Mouse (Mus musculus) embryonic facial prominence, embryonic 14.5 days (tissue): ENCODE results near the gene Sbno2. TPM values are rescaled to one million over a fixed set of nuclear protein-coding genes. Genes with fewer than 3 reads are reported as not detected.

Source experiments
- ATAC-seq: fragments of 200-750 bp; cut with Nextera tagmentation; 2 replicates; pipeline ENCODE4 v1.8.0; 2017; ENCODE audit warnings: low read depth, moderate number of reproducible peaks, moderate TSS enrichment
- DNase-seq: peaks from one replicate; pipeline ENCODE4 v3.0.0-alpha.2; 2015; ENCODE audit warnings: low spot score
- H3K27ac ChIP-seq: fragments of 300-500 bp; sonication (generic); replicated peaks from 2 replicates; pipeline ENCODE4 v1.5.1; 2014; ENCODE audit warnings: low read depth, mild to moderate bottlenecking, low read length, moderate library complexity
- H3K27me3 ChIP-seq: fragments of 300-500 bp; sonication (generic); replicated peaks from 2 replicates; pipeline ENCODE4 v1.6.1; 2014; ENCODE audit warnings: low read length; ENCODE audit not compliant: control insufficient read depth, insufficient read depth
- H3K36me3 ChIP-seq: fragments of 300-500 bp; sonication (generic); 2 replicates; pipeline ENCODE4 v1.6.1; 2014; ENCODE audit warnings: low read length, mixed read lengths; ENCODE audit not compliant: control insufficient read depth, insufficient read depth
- H3K4me1 ChIP-seq: fragments of 300-500 bp; sonication (generic); 2 replicates; pipeline ENCODE4 v1.6.1; 2014; ENCODE audit warnings: antibody characterized with exemption, low read length; ENCODE audit not compliant: control insufficient read depth, insufficient read depth
- H3K4me2 ChIP-seq: fragments of 300-500 bp; sonication (generic); 2 replicates; pipeline ENCODE4 v1.6.1; 2014; ENCODE audit warnings: low read depth, mild to moderate bottlenecking, low read length, moderate library complexity, mixed read lengths
- H3K4me3 ChIP-seq: fragments of 300-500 bp; sonication (generic); 2 replicates; pipeline ENCODE4 v1.5.1; 2014; ENCODE audit warnings: low read depth, mild to moderate bottlenecking, low read length
- H3K9ac ChIP-seq: fragments of 300-500 bp; sonication (generic); 2 replicates; pipeline ENCODE4 v1.6.1; 2014; ENCODE audit warnings: low read depth, mild to moderate bottlenecking, low read length, moderate library complexity, mixed read lengths
- H3K9me3 ChIP-seq: fragments of 300-500 bp; sonication (generic); 2 replicates; pipeline ENCODE4 v1.6.1; 2016; ENCODE audit warnings: low read length; ENCODE audit not compliant: control insufficient read depth
- WGBS: fragments of 180-500 bp; shearing (Covaris S2); extraction: QIAGEN DNeasy Blood & Tissue Kit; methylation state at CpG from one replicate; pipeline ENCODE4 v1.1.7; 2014; 5-methylcytosine and 5-hydroxymethylcytosine counted together
- polyA plus RNA-seq: library from polyadenylated mRNA; unstranded; fragments of >200 nt; fragmentation: Nextera tagmentation; extraction: Ambion mirVana; gene quantifications from 2 replicates; pipeline ENCODE4 v1.2.1, GENCODE M21; 2014

The Sbno2 gene
- polyA plus RNA-seq, 1 experiment from 2014 or later = 14.1 TPM

DNA sequence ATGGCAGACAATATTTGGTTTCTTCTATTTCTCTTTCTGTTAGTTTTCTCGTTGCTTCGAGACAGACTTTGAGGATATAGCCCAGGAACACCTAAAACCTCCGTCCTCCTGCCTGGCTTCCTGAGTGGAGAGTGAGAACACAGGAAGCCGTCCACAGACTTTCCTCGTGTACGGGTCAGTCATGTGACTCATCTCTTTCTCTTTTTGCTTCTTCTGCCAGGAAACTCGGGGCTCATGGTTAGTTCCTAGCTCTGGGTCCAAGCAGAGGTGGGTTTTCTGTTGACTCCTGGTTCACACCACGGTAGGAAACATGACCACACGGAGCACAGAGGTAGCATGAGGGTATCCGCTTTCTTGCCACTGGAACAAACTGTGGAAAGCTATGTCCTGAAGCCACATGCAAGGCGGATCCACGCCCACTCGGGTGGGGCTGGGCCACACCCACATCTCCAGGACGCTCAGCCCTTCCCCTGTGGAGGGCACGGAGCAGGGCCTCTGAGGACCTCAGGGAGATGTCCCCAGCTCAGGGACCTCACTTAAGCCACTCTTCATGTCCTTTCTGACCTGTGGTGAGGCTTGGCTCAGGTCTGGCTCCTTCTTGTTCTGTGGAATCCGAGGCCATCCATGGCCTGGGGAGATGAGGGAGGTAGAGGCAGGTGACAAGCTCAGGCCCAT is 24.8 kb downstream of the Sbno2 start:
- WGBS = 80% methylated on average over 16 of the region's 16 CpGs
- H3K9ac ChIP-seq = no peak overlapping the region
- H3K27me3 ChIP-seq = no peaks in the 10 kb centered on the region

DNA sequence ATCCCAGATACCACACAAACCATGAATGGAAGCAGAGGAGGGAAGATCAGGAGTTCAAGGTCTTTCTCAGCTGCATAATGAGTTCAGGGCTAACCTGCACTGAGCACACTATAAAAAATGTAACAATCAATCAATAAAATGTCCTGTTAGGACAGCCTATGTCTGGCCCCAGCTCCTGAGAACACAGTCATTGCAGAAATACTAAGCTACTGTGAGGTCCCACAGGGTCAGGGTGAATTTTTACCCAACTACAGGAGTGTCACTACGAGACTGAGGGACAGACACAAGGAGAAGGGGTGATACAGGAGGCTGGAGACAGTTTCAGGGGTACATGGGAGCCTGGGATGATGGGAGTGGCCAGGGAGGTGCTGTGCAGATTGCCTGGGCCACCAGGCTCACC is 27.0 kb downstream of the Sbno2 start:
- no peak overlapping the region for H3K4me3 ChIP-seq
- ATAC-seq = no peak
- WGBS = 79% methylated on average over 1 of the region's 1 CpGs
- no peak for DNase-seq
- no peak overlapping the region for H3K27ac ChIP-seq
- no peaks in the 10 kb centered on the region for H3K27me3 ChIP-seq
- no peak overlapping the region for H3K4me2 ChIP-seq
- peaks cover 51% of the 10 kb centered on the region for H3K36me3 ChIP-seq
- H3K4me1 ChIP-seq = peaks cover 12% of the 10 kb centered on the region; the same call in 1 of the 2 replicates
- H3K9me3 ChIP-seq = no peaks in the 10 kb centered on the region
- H3K9ac ChIP-seq = no peak overlapping the region

More for the DNA sequence above, 24.8 kb downstream of the Sbno2 start:
- H3K9me3 ChIP-seq = no peaks in the 10 kb centered on the region
- ATAC-seq (no peak), DNase-seq (no peak)
- no peak overlapping the region for H3K27ac ChIP-seq
- peaks cover 4% of the 10 kb centered on the region; the same call in 1 of the 2 replicates for H3K4me1 ChIP-seq
- H3K4me3 ChIP-seq = no peak overlapping the region
- H3K4me2 ChIP-seq = no peak overlapping the region
- peaks cover 66% of the 10 kb centered on the region for H3K36me3 ChIP-seq

DNA sequence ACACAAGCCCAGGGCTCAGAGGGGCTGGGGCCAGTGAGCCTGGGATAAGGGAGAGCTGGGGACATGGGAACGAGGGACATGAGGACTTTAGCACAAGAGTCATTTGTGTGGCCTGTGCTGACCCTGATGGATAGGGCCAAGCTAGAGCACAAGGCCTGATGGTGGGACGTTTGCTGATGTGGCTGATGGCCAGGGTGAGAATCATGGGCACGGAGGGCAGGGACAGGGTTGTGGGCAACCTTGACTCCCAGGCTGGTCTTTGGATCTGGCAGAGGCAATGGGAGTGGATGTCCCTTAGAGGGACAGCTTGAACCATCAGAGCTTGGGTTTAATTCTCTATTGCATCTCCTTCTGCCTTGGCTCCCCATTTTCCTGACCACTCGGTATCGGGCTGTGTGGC is 28.1 kb downstream of the Sbno2 start:
- Histone ChIP-seq H3K9me3 (no peaks in the 10 kb centered on the region), H3K9ac (no peak overlapping the region), H3K4me2 (no peak overlapping the region), H3K4me1 (peaks cover 14% of the 10 kb centered on the region), H3K4me3 (no peak overlapping the region), H3K27ac (no peak overlapping the region), H3K36me3 (peaks cover 41% of the 10 kb centered on the region), H3K27me3 (no peaks in the 10 kb centered on the region)
- no peak for ATAC-seq
- 84% methylated on average over 5 of the region's 5 CpGs for WGBS
- no peak for DNase-seq

DNA sequence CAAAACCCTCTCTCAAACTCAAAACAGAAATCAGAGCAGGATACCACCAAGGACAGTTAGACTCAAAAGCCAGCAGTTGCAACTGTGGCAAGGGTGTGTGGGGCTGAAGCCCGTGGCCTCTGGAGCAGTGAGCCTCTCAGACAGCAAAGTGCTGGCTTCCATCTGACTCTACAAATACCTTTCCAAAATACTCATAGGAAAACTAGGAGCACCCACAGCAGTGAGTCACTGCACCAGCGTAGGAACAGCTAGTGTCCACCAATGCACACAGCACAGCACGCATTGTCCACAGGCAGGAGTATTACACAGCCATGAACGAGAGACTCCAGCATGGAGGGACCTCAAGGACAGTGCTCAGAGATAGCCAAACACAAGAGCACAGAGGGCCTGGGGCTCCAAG is 29.0 kb downstream of the Sbno2 start:
- Histone ChIP-seq H3K27ac (no peak overlapping the region), H3K9me3 (no peaks in the 10 kb centered on the region), H3K27me3 (no peaks in the 10 kb centered on the region), H3K9ac (no peak overlapping the region), H3K4me3 (no peak overlapping the region), H3K36me3 (peaks cover 31% of the 10 kb centered on the region), H3K4me2 (no peak overlapping the region), H3K4me1 (peaks cover 22% of the 10 kb centered on the region)
- no peak for DNase-seq
- no peak for ATAC-seq
- 97% methylated on average over 4 of the region's 4 CpGs for WGBS

DNA sequence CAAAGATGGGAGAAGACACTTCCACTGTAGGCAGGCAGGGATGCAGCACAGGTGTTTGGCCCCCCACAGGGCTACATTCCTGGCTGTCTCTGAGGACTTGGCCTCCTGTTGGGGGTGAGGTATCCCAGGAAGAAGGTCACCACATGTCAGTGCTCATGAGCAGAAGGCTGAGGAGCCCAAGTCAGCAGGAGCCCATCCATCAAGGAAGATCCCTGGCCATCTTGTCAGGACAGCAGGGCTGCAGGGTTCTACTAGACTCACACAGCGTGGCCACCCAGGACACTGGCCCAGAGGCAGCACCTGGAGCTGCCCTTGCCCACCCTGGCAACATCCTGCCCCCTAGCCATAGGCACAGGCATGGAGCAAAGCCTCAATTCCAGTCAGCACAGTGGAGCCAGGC is 29.4 kb downstream of the Sbno2 start:
- DNase-seq (no peak), ATAC-seq (no peak)
- Histone ChIP-seq H3K27me3 (no peaks in the 10 kb centered on the region), H3K9ac (no peak overlapping the region), H3K27ac (peak overlapping the region; percentile 55; the same call in 1 of the 2 replicates), H3K9me3 (no peaks in the 10 kb centered on the region), H3K4me2 (no peak overlapping the region), H3K4me3 (no peak overlapping the region), H3K4me1 (peaks cover 24% of the 10 kb centered on the region), H3K36me3 (peaks cover 27% of the 10 kb centered on the region)
- WGBS = 60% methylated on average over 1 of the region's 1 CpGs

DNA sequence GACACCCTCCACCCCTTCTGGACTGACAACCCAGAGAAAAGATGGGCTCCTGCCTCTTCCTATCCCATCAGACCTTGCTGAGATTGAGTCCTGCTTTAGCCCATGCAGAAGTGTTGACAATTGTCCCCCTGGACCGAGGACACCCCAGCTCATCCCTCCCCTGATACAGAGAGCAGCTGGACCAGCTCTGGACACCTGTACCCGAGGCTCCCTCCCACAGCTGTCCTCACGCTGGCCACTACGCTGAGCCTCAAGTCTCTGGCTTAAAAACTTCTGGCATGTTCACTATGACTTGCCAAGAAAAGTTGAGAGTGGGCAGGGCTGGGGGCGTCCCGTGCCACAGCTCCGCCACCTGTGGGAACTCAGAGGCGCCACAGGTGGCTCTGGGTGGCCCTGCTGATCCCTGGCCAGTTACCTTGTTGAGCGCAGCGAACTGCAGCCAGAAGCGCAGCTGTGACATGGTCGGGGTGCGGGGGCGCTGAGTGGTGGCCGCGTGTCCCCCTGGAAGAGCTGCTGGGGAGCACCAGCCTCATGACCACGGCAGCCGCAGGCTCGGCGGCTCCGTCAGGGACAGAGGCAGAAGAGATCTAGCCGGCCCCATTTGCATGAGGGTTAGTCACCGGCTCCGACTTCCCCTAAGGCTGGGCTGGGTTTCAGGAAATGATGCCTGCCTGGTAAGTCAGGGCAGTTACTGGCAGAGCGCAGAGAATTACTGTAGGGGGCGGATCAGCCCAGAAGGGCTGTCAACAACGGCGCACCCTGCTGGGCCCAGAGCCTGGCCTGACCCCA is 30.4 kb downstream of the Sbno2 start:
- 12% methylated on average over 27 of the region's 28 CpGs for WGBS
- ATAC-seq (peak; percentile 61), DNase-seq (peak; percentile 82)
- Histone ChIP-seq H3K4me2 (peak overlapping the region; percentile 46), H3K27ac (peak overlapping the region; percentile 63), H3K9ac (0 out of 2 replicates have a peak overlapping the region, but pooled peaks have one; percentile 35), H3K27me3 (no peaks in the 10 kb centered on the region), H3K4me3 (peak overlapping the region; percentile 15), H3K9me3 (no peaks in the 10 kb centered on the region), H3K4me1 (peaks cover 24% of the 10 kb centered on the region), H3K36me3 (peaks cover 18% of the 10 kb centered on the region)

DNA sequence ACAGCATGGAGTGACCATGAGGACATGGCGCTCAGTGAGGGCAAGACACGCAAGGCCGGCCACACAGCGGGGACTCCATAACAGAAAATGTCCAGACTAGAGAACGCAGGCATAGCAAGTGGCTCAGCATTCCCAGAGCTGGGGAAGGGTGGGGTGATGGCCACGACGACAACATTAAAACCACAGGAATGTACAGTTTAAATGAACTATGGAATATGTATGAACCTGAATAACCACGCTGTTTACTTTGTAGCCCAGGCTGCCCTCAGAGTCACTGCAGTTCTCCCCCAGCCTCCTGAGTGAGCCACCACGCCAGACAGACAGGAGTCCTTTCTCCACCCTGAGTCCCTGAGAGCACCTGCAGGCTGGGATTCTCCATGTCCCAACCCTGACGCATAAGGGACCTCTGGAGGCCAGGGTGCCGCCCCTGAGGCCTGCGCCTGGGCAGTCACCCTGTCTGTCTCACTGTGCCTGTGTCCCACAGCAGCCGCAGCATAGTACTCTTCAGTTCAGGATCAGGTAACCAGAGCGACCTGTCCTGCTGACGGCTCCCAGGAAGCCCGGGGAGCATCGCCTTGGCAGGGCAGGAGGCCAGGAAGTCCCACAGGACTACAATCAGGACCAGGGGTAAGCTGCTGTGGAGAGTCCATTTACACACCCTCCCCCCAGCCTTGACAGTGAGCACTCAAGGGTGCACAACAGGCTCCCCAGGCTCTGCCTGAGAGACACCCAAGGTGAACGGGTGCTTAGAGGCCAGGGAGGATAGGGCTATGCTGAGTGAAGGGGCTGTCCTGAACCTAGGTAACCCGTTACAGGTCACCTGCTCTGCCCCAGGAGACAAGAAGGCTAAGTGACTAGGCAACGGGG is 32.5 kb downstream of the Sbno2 start:
- Histone ChIP-seq H3K4me1 (peaks cover 24% of the 10 kb centered on the region), H3K9me3 (no peaks in the 10 kb centered on the region), H3K36me3 (no peaks in the 10 kb centered on the region), H3K9ac (no peak overlapping the region), H3K27me3 (no peaks in the 10 kb centered on the region), H3K4me2 (no peak overlapping the region), H3K27ac (0 out of 2 replicates have a peak overlapping the region, but pooled peaks have one; percentile 2), H3K4me3 (no peak overlapping the region)
- 75% methylated on average over 20 of the region's 20 CpGs for WGBS
- DNase-seq (no peak), ATAC-seq (no peak)

DNA sequence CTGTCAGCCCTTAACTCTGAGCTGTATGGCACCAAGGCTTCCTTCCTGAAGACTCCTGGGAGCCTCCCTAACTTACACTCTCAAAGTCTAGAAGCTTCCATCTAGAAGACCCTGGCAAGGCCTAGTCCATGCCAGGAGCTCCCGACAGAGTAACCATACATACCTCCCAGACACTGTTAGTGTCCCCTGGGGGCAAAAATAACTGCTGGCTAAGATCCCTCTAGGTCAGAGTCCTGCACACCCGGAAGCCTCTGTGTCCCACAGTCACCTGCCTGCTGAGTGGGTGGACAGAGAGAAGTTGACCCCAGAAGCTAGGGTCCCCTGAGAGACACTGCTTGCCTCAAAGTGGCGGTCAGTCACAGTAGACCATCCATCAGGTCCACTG is 33.9 kb downstream of the Sbno2 start:
- Histone ChIP-seq H3K36me3 (peaks cover 6% of the 10 kb centered on the region; the same call in 1 of the 2 replicates), H3K4me2 (no peak overlapping the region), H3K9ac (0 out of 2 replicates have a peak overlapping the region, but pooled peaks have one; percentile 15), H3K9me3 (no peaks in the 10 kb centered on the region), H3K4me3 (no peak overlapping the region), H3K27me3 (no peaks in the 10 kb centered on the region), H3K4me1 (peaks cover 24% of the 10 kb centered on the region), H3K27ac (peak overlapping the region; percentile 45; the same call in 1 of the 2 replicates)
- no peak for DNase-seq
- 66% methylated on average over 3 of the region's 3 CpGs for WGBS
- ATAC-seq = no peak
